Mouse (Mus musculus) spleen, postnatal 4 days (tissue): ENCODE results near the gene Krt76.

Experiments
- DNase-seq, 2 experiments: peaks; one replicate each; pipeline ENCODE4 v3.0.0; 2022; ENCODE audit warnings: low spot score in 2 of 2

Gene Krt76

DNA sequence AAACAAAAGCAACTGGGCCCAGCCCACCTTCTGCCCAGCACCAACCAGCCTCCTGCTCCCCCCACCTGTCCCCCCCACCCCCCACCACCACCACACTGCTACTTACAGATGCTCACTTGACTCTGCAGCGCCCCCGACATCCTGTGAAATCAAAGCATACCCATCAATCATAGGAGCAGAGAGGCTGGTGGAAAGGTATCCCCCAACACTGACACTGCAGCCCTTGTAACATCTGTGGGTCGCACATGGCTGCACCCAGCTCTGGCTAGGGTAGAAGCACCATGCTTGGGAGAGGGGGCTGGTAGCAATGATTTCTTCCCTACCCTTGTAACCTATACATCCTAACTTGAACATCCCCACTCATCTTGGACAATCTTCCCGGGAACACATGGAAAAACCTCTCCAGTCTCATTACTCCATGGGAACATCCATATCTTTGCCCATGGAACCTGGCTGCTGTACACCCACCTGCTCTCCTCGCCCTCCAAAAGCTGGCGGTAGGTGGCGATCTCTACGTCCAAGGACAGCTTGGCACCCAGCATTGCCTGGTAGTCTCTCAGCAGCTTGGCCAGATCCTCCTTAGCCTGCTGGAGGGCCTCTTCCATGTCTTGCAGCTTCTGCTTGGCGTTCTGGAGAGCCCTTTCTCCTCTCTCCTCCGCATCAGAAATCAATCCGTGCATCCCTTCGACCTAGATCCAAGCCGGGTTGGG is 32.1 kb downstream of the Krt76 start:
- no peak for DNase-seq

DNA sequence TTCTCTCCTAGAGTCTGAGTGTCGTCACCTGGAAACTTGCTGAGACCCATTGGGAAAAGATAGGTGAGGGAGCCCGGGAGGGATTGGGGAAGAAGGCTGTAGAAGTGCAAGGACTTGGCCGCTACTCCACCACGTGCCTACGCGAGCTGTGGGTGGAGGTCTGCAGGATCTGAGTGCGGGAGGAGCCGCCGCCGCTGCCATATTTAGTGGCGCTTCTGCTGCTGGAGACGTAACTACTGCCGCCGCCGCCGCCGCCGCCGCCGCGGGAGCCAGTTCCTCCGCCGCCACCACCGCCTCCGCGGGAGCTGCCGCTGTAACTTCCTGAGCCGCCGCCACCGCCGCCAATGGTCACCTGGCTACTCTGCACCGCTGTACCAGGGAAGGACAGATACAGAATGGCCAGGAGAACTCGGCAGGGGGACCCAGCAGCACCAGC is 33.0 kb downstream of the Krt76 start:
- DNase-seq, result no peak

DNA sequence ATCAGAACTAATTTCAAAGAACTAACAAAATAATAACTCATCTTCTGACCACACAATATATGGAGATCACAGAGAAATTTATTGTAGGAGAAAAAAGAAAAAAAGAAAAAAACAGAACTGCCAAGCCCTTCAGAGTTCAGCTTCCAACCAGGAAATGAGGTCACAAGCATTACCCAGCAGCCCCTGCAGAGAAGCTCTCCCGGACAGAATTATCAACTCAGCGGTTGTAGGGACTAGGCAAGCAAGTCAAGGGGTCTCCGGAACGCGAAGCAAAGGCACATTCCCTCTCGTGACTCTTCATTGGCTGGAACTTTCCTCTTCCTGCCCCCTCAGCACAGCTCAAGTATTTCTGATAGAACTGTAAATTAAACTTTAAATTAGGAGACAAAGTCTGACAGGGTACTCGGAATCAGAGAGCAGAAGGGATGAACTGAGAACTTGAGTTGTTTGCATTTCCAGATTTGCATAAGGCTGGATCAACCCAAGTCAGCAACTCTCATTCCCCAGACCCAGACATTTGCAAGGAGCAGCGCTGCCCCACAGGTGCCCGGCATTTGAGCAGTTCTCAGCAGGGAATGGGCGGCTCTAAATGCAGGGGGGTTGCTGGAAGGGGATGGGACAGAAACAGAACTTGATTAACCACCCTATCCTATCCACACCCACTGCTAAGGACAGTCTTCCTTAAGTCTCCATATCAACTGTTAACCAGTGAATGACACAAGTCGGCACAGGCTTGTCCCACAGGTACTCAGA is 33.9 kb downstream of the Krt76 start:
- no peak for DNase-seq

DNA sequence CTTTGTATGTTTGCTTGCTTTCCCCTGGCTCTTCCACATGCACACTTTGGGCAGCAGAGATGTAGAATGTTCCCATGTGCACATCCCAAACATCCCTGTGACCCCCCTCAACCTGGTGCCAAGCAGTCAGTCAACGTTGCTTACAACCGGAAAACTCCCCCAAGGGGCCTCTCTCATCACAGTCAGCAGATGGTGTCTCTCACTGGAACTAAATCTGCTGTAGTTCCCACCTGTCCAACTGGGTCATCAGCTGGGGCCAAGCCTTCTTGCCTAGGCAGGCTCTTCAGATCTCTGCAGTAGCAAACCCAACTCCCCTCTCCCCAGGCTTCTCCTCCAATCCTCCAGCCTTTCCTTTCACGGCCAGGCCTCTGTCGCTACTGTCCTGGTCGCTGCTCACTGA is 36.0 kb downstream of the Krt76 start:
- DNase-seq, result no peak

DNA sequence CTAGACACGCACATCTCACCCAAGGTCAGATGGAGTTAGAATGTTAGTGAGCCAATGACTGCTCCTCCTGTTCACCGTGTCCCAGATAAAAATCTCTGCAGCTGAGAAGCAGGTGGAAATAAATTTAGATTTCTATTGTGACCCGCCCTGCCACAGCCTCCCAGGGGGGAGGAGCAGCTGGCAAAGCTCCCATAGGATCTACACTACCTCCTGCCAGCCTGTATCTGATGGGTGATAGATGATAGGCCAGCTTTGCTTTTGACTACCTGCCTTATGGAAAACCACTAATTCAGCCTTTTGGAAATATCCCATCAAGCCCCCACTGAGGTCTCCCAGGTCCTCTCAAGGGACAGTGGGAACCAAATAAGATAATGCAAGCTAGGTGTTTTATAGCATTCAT is 37.0 kb downstream of the Krt76 start:
- no peak for DNase-seq

DNA sequence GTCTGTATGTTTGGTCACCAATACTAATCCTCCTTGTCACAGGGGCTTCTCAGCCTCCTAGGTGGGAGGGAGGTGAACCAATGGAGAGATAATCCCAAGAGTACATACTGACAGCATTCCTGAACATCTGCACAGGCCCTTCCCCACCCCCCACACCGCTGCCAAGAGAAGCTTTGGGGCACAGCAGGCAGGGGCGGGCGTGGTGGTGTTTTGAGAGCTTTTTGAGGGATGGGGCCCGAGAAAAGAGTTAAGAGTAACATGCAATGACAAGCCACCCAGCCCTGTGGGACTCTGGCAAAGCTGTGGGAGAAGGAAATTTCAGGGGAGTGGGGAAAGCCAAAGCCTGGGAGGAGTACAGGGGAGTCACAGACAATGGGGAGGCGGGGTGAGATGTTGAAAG is 38.4 kb downstream of the Krt76 start:
- no peak for DNase-seq

DNA sequence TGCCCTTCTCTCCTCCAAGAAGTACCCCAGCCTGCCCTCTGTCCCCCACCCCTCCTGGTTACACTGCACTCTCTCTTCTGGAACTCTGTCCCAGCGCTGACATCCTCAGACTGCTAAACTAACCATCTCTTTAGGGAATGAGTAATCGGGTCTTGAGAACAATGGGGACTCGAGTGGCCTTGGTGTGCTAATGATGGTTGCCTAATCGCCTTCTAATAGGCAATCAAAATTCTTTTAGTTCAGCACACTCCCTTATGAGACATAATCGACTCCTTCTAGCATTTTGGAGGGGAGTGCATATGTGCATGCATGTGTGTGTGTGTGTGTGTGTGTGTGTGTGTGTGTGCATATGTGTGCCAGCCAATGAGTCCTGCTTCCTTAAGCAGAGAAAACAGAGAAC is 40.1 kb downstream of the Krt76 start:
- no peak for DNase-seq

DNA sequence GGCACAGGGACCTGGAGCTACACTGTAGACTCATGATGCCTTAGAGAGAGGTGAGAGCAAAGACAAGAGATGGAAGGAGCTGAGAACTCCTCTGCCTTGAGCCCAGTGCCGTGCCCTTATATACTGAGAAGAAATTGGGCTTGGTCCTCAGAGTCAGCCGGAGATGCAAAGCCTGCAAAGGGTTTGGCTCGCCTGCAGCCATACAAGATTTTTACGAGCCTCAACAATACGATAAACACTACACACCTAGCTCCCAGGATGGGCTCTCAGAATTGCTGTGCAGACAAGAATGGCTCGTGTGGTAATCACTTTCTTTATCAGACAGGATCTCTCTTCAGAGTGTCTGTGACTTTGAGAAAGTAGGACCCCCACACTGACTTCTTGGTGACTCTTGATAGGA is 42.0 kb downstream of the Krt76 start, which contains the start of gene Krt1:
Krt1 (minus strand) TSS at position 101 of the 400 bp plus-strand sequence.
- DNase-seq, result no peak

DNA sequence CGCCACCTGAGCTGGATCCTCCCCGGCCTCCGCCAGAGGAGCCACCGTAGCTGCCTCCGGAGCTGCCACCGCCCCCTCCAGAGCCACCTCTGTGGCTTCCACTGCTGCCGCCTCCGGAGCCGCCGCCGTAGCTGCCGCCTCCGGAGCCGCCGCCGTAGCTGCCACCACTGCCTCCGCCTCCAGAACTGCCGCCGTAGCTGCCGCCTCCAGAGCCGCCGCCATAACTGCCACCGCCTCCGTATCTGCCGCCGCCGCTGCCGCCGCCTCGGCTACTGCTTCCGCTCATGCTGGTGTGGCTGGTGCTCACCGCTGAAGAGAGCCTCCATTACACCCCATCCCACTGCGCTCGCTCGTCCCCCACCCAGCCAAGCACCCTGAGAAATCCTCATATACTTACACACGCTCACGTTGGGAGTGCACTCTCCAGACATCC is 46.7 kb downstream of the Krt76 start:
- peak in 1 of 2 experiments; percentile 65 for DNase-seq

DNA sequence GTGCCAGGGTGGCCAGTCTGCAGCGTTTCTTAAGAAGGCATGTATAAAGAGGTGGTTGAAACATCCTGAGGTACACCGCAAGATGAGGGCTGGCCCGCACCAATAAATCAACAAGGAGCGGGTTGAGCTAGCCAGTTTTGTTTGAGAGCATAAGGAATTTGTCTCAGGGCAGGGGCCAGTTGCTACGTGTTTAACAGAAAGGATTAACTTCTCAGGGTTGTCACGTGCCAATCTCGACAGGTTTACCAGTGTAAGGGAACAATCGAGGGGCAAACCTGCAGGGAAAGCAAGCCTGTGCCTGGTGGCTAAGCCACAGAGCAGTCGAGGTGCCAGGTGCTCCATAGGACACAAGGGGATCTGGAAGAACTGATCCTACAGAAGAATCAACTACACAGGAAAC is 49.5 kb downstream of the Krt76 start:
- DNase-seq, result no peak

DNA sequence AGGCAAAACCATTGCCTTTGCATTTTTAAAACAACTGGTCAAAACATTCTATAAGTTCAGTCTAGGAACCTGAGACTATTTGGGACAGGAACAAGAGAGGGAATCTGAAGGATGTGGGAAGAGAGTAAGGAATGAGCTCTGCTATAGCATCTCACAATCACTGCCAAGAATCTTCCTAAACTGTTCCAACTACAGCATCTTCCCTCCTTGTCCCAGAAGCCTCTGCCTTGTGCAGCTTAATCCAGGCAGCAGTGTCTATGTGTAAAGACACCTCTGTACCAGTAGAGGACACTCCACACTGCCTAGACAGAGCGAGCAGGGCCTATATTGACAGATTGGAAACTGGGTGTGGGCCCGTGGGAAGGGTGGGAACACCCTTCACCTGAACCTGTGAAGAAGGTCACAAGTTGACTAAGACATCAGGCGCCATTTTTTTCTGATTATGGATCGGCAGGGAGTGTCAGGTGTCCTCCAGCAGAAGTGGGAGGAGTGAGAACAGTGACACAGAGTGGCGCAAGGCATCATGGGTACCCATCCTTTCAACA is 57.9 kb downstream of the Krt76 start:
- no peak for DNase-seq
